Mouse (Mus musculus) G1E (cell line): Measurements from ENCODE around the gene Igfbp2.

Experiments used
- CTCF ChIP-seq: IDR thresholded peaks from 2 replicates; pipeline ENCODE4 v1.5.1; 2012; ENCODE audit warnings: low read depth, low read length, inconsistent platforms, mixed read lengths
- GATA1 ChIP-seq: IDR thresholded peaks from 2 replicates; pipeline ENCODE4 v1.6.1; 2012; ENCODE audit warnings: borderline replicate concordance, low read length, inconsistent platforms, mixed read lengths
- GATA2 ChIP-seq: IDR thresholded peaks from 2 replicates; pipeline ENCODE4 v1.6.1; 2012; ENCODE audit warnings: low read depth, low read length, inconsistent platforms, borderline replicate concordance
- POLR2AphosphoS5 ChIP-seq: IDR thresholded peaks from 2 replicates; pipeline ENCODE4 v1.6.1; 2012; ENCODE audit warnings: low read depth, low read length, inconsistent platforms; ENCODE audit not compliant: insufficient replicate concordance
- TAL1 ChIP-seq: conservative IDR thresholded peaks from 2 replicates; pipeline ENCODE4 v1.6.1; 2012; ENCODE audit warnings: low read depth, low read length, inconsistent platforms, mixed read lengths

- TF ChIP-seq CTCF (peak; percentile 63), POLR2AphosphoS5 (no peak), GATA1 (no peak), TAL1 (no peak), GATA2 (no peak)
These were observed 53.6 kb downstream of the Igfbp2 start for GRCm38 (mm10) chr1:72877892-72878291.
